Mouse (Mus musculus): ENCODE data around the gene Ints7.

Gene Ints7

GRCm38 (mm10) chr1:191575458-191576247 lies at the start of gene Ints7, which contains the start of gene Dtl:
Ints7 (plus strand) TSS chr1:191575636.
Dtl (minus strand) TSS chr1:191575544.
- peak; percentile 99 for DNase-seq

DNA sequence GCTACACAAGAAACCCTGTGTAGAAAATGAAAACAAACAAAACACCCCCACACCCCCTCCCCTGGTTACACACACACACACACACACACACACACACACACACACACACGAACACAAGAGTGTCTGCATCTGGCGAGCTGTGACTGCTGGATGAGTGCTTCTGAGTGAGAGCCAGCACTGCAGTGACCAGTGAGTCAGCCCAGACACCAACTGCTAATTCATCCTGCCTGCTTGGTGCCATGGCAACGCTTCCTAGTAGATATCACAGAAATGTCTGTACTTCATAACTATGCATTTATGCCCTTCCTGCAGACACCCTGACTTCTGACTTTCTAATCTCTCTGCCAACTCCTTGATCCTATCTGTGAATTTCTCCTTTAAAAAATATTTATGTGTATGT lies 48.3 kb upstream of the Ints7 start:
- no peak for DNase-seq

DNA sequence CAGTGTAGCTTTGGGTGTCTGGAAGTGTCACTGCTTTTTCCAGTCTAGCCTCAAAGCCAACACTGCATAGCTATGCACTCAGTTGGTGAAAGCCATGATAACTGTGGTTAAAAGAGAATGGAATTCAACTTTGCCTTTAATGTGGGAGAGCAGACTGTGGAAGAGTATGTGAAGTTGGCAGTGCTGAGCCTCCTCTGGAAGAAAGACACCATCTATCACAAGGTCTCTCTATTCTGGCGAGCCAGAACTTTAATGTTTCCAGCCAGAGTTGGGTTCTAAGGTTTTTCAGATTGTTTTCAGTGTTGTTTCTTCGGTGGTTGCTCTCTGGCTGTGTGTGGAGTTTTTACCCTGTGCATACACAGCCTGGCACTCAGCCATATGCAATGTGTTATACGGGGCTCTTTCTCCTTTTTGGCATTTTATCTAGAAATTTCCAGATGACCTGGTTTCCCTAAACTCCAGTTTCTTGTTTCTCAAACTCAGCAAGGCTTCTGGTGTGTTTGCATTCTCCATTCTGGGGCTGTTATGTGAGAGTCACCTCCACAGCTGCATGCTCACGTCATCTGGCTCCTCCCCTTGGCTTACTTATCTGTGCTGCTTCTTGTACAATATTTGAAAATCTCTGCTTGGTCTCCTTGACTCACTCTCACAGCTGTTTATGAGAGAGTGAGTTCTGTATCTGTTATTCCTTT lies 47.4 kb upstream of the Ints7 start:
- DNase-seq, result no peak

DNA sequence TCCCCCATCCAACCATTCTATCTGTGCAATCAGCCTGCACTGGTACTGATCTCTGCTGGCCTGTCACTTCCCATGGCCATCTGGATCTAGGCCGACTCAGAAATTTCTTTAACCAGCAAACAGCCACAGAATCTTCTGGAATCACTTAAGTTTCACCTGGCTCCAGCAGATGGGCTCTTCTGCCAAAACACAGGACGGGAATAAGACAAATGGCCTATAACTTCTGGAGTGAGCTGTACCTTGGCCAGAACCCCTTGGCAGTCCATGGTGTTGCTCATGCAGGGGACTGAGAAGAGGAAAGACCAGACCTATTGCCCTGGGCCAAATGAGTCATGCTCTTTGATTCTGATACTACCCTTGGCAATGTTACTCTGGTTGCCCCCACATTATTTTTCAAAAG lies 46.0 kb upstream of the Ints7 start:
- no peak for DNase-seq

DNA sequence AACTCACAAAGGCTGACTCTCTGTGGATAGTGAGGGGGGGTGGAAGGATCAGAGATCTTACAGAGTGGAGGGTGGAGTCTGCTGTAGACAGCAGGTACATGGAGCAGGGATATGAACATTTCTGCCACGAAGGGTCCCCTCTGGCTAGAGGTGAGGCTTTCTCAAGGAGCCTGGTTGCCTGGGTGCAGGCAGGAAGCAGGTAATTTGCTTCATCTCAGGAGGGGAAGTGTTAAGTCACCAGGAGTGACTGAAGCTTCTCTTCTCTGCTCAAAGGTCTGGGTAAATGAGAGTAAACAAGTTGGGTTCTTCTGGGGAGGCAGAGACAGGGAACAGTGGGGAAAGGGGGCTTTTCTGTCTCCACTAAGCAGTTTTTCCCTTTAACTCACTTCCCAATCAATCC lies 44.4 kb upstream of the Ints7 start:
- no peak for DNase-seq

DNA sequence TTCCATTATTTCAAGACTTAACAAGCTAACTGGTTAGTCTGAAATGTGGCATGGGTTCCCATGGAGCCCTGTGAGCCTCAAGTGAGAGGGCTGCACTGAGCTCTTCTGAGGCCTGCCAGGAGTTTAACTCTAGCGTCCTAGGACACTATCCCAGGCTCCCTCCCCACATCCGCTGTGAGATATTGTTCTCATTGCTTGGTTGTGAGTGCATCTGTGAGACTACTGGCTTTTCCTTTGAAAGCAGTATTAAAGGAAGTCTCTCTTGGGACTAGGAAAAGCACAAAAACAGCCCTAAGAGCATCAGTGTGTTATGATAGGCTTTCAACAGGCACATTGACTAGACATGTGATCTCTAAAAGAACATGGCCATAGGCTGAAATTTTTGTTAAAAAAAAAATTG lies 40.5 kb upstream of the Ints7 start:
- DNase-seq, result no peak

DNA sequence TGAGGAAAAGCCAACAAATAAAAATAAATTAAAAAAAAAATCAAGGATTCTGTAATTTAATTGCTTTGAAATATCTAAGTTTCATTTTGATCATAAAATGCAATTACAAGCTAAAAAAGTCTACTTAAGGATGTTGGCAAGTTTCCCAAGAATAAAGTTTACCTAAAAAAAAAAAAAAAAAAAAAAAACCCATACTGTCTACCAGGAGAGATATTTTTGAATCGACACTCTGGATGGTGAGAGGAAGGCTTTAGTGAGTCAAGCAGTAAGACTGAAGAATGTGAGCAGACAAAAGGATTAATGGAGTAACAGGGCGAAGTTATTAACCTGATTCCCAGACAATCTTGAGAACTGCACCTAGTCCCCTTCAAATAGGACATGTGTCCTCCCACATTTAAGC lies 35.1 kb upstream of the Ints7 start:
- DNase-seq, result no peak

DNA sequence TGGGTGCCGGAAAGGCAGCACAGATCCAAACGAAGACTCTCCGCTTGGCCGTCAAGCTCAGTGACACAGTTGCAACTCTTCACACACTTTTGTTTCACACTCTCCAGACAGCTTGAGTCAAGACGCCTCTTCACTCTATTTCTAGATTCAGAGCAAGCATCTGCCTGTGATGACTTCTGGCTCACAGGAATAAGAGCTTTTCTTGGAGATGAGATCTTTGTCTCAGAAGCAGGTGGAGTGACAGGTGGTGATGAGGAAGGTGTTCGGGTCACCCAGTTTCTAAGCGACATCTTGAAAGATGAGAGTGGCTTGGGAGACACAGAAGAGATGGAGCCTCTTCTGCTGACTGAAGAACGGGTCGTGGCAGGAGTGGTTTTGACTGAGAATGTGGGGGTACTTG lies 34.4 kb upstream of the Ints7 start:
- DNase-seq, result no peak

- DNase-seq, result no peak
Measured at GRCm38 (mm10) chr1:191541619-191542018, 33.8 kb upstream of the Ints7 start.

GRCm38 (mm10) chr1:191543747-191544146 lies 31.7 kb upstream of the Ints7 start:
- DNase-seq, result no peak

- DNase-seq, result no peak
Measured at GRCm38 (mm10) chr1:191550786-191551185, 24.6 kb upstream of the Ints7 start.

- no peak for DNase-seq
Measured at GRCm38 (mm10) chr1:191557109-191557508, 18.3 kb upstream of the Ints7 start.

GRCm38 (mm10) chr1:191559779-191560178 lies 15.7 kb upstream of the Ints7 start:
- no peak for DNase-seq

GRCm38 (mm10) chr1:191562823-191563365 lies 12.5 kb upstream of the Ints7 start:
- no peak for DNase-seq

DNA sequence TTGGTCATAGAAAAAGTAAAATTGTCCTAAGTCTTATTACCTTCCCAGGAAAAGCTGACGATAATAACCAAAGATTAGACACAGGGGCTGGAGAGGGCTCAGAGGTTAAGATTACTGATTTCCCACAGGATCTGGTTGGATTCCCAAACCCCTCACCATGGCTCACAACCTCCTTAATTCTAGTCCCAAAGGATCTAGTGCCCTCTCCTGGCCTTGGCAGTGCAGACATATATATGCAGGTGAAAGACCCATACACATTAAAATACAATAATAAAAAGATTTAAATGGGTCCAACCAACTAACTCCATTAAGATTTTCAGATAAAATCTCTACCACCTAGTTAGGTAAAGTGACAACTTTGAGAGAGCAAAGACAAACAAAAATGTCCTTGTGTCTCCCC lies 7.6 kb upstream of the Ints7 start:
- DNase-seq, result no peak

DNA sequence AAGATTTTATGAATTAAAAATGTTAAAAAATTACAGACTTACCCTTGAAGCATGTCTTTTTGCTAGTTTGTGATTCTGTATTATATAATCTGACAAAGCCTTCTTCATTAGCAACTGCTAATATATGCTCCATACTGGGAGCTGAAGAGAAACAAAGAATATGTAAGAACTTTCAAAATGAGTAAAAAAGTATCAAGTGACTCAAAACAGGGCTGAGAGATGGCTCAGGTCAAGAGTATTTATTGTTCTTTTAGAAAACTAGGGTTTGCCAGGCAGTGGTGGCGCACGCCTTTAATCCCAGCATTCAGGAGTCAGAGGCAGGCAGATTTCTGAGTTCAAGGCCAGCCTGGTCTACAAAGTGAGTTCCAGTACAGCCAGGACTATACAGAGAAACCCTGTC lies 5.8 kb upstream of the Ints7 start:
- DNase-seq, result no peak

- DNase-seq, result no peak
Measured at GRCm38 (mm10) chr1:191570415-191570814, 5.0 kb upstream of the Ints7 start.

DNA sequence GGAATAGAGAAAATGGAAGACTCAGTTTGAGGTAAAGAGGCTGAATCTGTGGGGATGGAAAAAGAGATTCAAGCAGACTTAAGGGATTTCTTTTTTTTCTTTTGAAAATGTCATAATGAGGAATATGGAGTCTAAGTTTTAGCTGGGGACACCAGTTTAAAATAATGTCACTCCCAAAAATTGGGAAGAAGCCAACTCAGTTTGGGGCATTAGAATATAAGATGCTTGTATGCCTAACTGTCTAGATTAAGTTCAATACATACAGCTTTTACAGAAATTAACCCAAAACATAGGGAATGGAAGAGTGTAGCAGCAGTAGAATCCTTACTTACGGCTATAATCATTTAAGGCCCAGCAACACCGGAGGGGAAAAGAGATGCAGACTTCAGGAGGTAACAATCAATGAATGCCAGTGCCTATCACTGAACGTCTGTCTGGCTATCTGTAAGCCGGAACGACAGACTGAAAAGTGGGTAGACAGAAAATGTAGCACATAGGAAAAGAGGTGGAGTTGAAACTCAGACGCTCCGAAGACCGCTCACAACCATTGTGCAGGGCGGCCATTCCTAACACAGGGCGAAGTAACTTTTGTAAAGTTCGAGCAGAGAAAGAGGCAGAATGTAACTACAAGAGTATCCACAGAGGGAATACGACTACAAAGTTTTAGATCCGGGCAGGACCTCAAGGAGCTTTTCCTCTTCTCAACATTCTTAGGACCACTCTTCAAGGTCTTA lies 1.4 kb upstream of the Ints7 start:
- DNase-seq, result no peak

GRCm38 (mm10) chr1:191574871-191575457 lies 472 bp upstream of the Ints7 start:
- peak; percentile 37 for DNase-seq

GRCm38 (mm10) chr1:191579524-191579923 lies 4.1 kb downstream of the Ints7 start:
- no peak for DNase-seq

DNA sequence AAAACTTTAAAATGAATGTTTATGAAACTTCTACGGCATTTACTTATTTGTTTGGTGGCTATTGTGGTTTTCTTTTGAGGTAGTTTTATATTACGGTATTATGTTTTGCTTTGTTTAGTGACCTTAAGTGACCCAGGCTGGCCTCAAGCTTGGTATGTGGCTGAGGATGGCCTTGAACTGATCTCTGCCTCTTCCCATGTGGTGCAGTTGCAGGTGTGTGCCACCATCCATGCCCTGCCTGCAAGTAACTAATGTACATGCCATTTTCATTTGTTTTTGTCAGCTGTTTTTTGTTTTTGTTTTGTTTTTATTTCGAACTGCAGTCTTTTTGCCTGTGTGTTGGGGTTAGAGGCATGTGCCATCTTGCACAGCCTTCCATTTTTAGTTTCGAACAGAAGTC lies 6.2 kb downstream of the Ints7 start:
- no peak for DNase-seq

- DNase-seq, result no peak
Measured at GRCm38 (mm10) chr1:191583836-191584235, 8.4 kb downstream of the Ints7 start.

DNA sequence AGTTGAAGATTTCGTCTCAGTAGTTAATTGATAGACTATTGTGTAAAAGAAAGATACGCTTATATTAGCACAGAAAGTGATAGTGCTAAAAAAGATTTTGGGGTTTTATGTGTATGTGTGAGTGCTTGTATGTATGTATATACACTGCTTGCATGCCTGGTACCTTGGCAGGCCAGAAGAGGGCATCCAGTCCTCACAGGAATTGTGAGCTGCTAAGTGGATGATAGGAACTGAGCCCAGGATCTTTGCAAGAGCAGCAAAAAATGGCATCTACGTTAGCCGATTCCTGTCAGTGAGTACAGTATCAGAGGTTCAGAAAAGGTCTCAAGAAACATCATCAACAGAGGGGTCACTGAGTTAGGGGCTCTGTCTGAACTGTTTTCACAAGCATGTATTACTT lies 9.0 kb downstream of the Ints7 start:
- no peak for DNase-seq

Measured in kidney, adult 11 months (tissue).